Mouse (Mus musculus) gastrocnemius, postnatal 4 days (tissue): ENCODE data around the gene Acap2. TPM values are rescaled to one million over a fixed set of nuclear protein-coding genes. Genes with fewer than 3 reads are reported as not detected.

Experiments
- DNase-seq, 2 experiments: peaks; one replicate each; pipeline ENCODE4 v3.0.0; 2021 to 2022; ENCODE audit warnings: low spot score in 2 of 2, mixed read lengths in 2 of 2
- total RNA-seq, 2 experiments: library from RNA; stranded (reverse); gene quantifications; 2 replicates each; pipeline ENCODE4 v1.2.3; 2021

The Acap2 gene
- total RNA-seq, 2 experiments from 2014 or later: 30.5 to 34.3 TPM

DNA sequence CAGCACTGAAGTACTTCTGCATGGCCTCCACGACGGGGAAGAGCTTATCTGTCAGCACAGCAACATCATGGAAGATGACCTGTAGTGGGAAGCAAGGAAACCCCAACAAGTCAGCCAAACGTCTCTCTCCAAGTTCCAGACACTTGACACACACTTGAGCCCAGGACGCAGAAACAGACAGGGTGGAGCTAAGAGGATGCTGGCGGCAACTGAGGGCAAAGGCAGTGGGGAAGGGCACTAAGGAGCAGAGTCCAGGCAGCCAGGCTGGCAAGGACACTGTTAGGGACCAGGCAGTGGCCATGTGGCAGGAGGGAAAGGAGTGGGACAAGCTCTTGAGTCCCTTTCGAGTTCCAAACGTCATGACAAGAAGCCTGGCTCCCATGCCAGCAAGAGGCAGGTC lies 150.3 kb downstream of the Acap2 start:
- no peak for DNase-seq

- DNase-seq: no peak
Observed at GRCm38 (mm10) chr16:31048194-31048593, 152.9 kb downstream of the Acap2 start.

DNA sequence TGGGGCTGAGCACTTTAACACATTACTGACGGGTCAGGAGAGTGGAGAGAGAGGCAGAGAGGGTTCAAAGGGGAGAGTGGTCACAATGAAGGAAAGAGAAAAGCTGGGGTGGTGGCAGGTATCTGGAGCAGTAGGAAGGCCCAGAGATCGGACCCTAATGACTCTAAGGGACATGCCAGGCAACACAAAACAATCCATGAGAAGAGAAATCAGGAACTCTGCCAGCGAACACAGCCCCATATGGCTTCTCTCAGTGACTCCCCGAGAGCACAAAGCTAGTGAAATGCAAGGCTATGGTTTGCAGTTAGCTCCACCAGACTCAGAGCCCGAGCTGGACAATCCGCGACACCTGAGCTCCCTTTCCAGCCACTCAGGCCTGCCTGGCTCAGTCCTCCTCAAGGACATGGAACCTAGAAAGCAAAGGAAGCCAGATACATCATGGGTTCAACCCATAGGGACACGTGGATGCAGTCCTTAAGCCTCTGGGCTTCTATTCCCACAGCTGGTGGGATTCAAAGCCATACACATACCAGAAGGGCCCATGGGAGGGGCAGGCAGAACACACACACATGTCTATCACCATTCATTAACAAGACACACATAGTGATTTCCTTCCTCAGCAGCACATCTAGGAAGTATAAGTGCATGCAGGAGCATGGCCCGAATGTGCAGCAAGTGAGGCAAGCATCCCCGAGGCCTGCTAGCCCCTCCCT lies 153.7 kb downstream of the Acap2 start:
- no peak for DNase-seq

DNA sequence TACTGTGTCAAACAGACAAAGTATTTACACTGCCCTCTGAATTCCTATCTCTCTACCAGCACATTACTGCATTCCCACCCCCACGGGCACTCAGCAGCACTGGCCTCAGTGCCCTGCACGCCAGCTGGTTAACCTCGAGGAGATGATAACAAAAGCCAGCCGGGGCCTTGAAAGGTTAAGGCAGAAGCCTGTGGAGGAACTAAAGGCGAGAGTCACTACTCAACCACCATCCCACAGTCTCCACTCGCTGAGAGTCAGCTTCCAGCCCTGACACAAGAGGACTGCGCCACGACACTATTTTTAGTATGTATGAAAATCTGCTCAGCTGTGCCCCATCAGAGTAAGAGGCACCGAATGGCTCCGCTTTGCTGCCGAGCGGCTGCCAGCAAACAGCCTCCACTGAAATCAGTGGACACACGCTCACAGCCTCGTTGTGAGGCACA lies 154.8 kb downstream of the Acap2 start:
- no peak for DNase-seq

DNA sequence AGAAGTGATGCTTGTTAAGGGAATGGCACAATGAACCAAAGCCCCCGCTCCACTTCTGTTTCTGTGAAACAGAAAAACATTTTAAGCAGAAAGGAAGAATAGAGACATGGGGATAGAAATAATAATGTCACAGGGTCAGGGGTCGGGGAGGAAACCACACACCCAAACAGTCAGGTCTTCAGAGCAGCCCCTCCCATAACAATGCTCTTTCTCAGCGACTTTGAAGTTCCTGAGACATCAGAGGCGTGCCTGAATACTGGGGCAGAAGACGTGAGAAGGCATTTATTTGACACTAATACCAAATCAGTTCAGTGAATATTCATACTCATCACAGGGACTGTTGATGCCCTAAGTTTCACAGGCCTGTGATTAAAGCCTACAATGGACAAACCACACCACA lies 155.8 kb downstream of the Acap2 start:
- no peak for DNase-seq

GRCm38 (mm10) chr16:31043136-31043535 lies 157.9 kb downstream of the Acap2 start:
- no peak for DNase-seq

Other genes with a start within 250 kb of the Acap2 start
- gene Xxylt1, start 119.8 kb downstream of the Acap2 start, total RNA-seq: 10 to 100 TPM; 12.7 to 12.9 TPM
- 10 to 100 TPM; 84.9 to 87.3 TPM for gene Ppp1r2, start 74.0 kb upstream of the Acap2 start, total RNA-seq
- 10 to 100 TPM in 1 of 2 experiments, 1 to 10 TPM in 1; 9.1 to 15.5 TPM for gene Apod, start 113.6 kb upstream of the Acap2 start, total RNA-seq
- 1 to 10 TPM; 1.8 to 2.9 TPM for gene Bdh1, start 221.0 kb upstream of the Acap2 start, total RNA-seq